Comparison of ENCODE assay signal across 12 mouse cellular contexts in the genomic region with DNA sequence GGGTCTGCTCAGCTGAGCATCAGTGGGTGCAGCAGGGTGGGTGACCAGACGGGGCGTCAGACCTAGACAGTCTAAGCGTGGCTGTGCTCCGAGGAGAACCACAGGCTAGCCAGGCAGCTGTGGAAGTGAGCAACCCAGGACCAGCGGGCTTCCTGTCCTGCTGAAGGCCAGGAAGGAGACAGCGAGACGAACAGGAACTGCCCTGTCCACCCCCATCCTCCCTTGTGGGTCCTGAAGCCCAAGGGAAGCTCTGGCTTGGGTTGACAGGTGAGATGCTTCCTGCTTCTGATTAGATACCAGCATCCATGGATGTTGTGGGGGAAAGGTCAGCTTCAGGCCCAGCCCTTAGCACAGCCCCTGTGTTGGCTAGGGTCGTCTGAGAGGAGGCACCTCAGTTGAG. TPM values are rescaled to one million over a fixed set of nuclear protein-coding genes. Genes with fewer than 3 reads are reported as not detected.
DNase-seq lines count a peak whose midpoint lies in the region; ATAC-seq lines count a peak whose summit lies in the region.
"Had no signal": no experiment of that assay in that cellular context is flagged by ENCODE, and none has a peak within 500 bp of the region (broad histone marks: within the 10 kb centered on the region; RNA-seq: fewer than 3 reads in every experiment).

No protein-coding gene starts in this region.

- H3K36me3 ChIP-seq in neural tube, embryonic 12.5 days = peaks cover 66% of the 10 kb centered on the region
- peaks cover 60% of the 10 kb centered on the region for H3K36me3 ChIP-seq in kidney, embryonic 15.5 days
- peaks cover 28% of the 10 kb centered on the region for H3K36me3 ChIP-seq in stomach, embryonic 15.5 days

- no peak overlapping the region for H3K4me2 ChIP-seq in neural tube, embryonic 12.5 days (replicated peaks)
- no peak overlapping the region for H3K4me2 ChIP-seq in kidney, embryonic 15.5 days
- no peak overlapping the region for H3K4me2 ChIP-seq in stomach, embryonic 15.5 days

- H3K9ac ChIP-seq in neural tube, embryonic 12.5 days = peak overlapping the region; percentile 38
- no peak overlapping the region for H3K9ac ChIP-seq in kidney, embryonic 15.5 days
- H3K9ac ChIP-seq in stomach, embryonic 15.5 days = no peak overlapping the region

- no peak overlapping the region for H3K4me3 ChIP-seq in neural tube, embryonic 12.5 days
- H3K4me3 ChIP-seq in kidney, embryonic 15.5 days (replicated peaks) = no peak overlapping the region
- no peak overlapping the region for H3K4me3 ChIP-seq in stomach, embryonic 15.5 days (replicated peaks)

- DNase-seq in heart, adult 11 months = peak; percentile 93
- no peak for DNase-seq in heart, postnatal 36 days
- DNase-seq in neural tube, embryonic 10.5 days (ENCODE audit: extremely low spot score, low spot score) = no peak
- no peak for DNase-seq in gastrocnemius, adult 8-10 months (ENCODE audit: low spot score in 2 of 2)
- no peak for DNase-seq in left cerebral cortex, postnatal 25 days (ENCODE audit: low spot score in 2 of 2)
- DNase-seq: adrenal gland, postnatal 10 days; gastrocnemius, postnatal 36 days; left cerebral cortex, postnatal 4 days had no signal

- WGBS in neural tube, embryonic 12.5 days = 84% methylated on average over 8 of the region's 8 CpGs
- 72% methylated on average over 8 of the region's 8 CpGs for WGBS in kidney, embryonic 15.5 days
- 75% methylated on average over 8 of the region's 8 CpGs for WGBS in stomach, embryonic 15.5 days

- intact Hi-C loops in heart, postnatal 36 days (cut with DNase I) = loop anchor here (1.0 kb wide), 1 partner anchor 22 kb away; no protein-coding TSS in a partner anchor
- intact Hi-C loops in left cerebral cortex, postnatal 25 days (cut with DNase I) = loop anchor here (2.0 kb wide), 1 partner anchor 17 kb away; no protein-coding TSS in a partner anchor

- H3K9me3 ChIP-seq in neural tube, embryonic 12.5 days = no peaks in the 10 kb centered on the region
- H3K9me3 ChIP-seq in kidney, embryonic 15.5 days (replicated peaks) = no peaks in the 10 kb centered on the region
- H3K9me3 ChIP-seq in stomach, embryonic 15.5 days = no peaks in the 10 kb centered on the region

- no peaks in the 10 kb centered on the region for H3K27me3 ChIP-seq in neural tube, embryonic 12.5 days (replicated peaks)
- no peaks in the 10 kb centered on the region for H3K27me3 ChIP-seq in kidney, embryonic 15.5 days
- H3K27me3 ChIP-seq in stomach, embryonic 15.5 days (replicated peaks) = no peaks in the 10 kb centered on the region

- no peak for ATAC-seq in neural tube, embryonic 12.5 days (ENCODE audit: low FRiP score, low read depth)
- ATAC-seq in kidney, embryonic 15.5 days (replicated peaks; ENCODE audit: low FRiP score) = no peak
- ATAC-seq in stomach, embryonic 15.5 days (ENCODE audit: insufficient read depth, low FRiP score, low read depth) = no peak
- ATAC-seq: CD4-positive, CD25-positive, alpha-beta regulatory T cell, adult 4 months had no signal

- peaks cover 15% of the 10 kb centered on the region for H3K4me1 ChIP-seq in neural tube, embryonic 12.5 days
- H3K4me1 ChIP-seq in kidney, embryonic 15.5 days = peaks cover 35% of the 10 kb centered on the region
- H3K4me1 ChIP-seq in stomach, embryonic 15.5 days = 0 out of 2 replicates have a peak, but pooled peaks cover 8% of the 10 kb centered on the region

- 0 out of 2 replicates have a peak overlapping the region, but pooled peaks have one; percentile 12 for H3K27ac ChIP-seq in neural tube, embryonic 12.5 days
- H3K27ac ChIP-seq in kidney, embryonic 15.5 days = peak overlapping the region; percentile 86
- H3K27ac ChIP-seq in stomach, embryonic 15.5 days = peak overlapping the region; percentile 51; the same call in 1 of the 2 replicates

RNA-seq across cellular contexts. Expression of a gene that starts 13.3 kb away (rescaled TPM):
- 1 to 10 TPM; 5.3 to 6.5 TPM for total RNA-seq in heart, postnatal 36 days (2021)
- 20.7 and 27.6 TPM in 2 replicates for polyA plus RNA-seq in neural tube, embryonic 12.5 days (2016; fragmentation: Nextera tagmentation; extraction: Ambion mirVana)
- 16.7 and 17.8 TPM in 2 replicates for polyA plus RNA-seq in kidney, embryonic 15.5 days (2015; fragmentation: Nextera tagmentation; extraction: Ambion mirVana)
- 12.3 and 12.6 TPM in 2 replicates for polyA plus RNA-seq in stomach, embryonic 15.5 days (2015; fragmentation: Nextera tagmentation; extraction: Ambion mirVana)
- total RNA-seq in gastrocnemius, adult 8-10 months (2022) = 1 to 10 TPM; 4.4 to 6.8 (median 5.3) TPM
- total RNA-seq in left cerebral cortex, postnatal 25 days (2021) = 10 to 100 TPM; 32.5 to 33.7 TPM

RNA-seq across cellular contexts. Expression of a gene that starts 24.6 kb away (rescaled TPM):
- 100 to 1,000 TPM; 707 to 812 TPM for total RNA-seq in heart, postnatal 36 days (2021)
- 13,231 and 15,185 TPM in 2 replicates for polyA plus RNA-seq in neural tube, embryonic 12.5 days (2016; fragmentation: Nextera tagmentation; extraction: Ambion mirVana)
- polyA plus RNA-seq in kidney, embryonic 15.5 days (2015; fragmentation: Nextera tagmentation; extraction: Ambion mirVana) = 14,718 and 15,443 TPM in 2 replicates
- polyA plus RNA-seq in stomach, embryonic 15.5 days (2015; fragmentation: Nextera tagmentation; extraction: Ambion mirVana) = 14,327 and 14,357 TPM in 2 replicates
- 100 to 1,000 TPM; 301 to 406 (median 351) TPM for total RNA-seq in gastrocnemius, adult 8-10 months (2022)
- 1,000 to 10,000 TPM; 2,451 to 2,479 TPM for total RNA-seq in left cerebral cortex, postnatal 25 days (2021)

Comparison
In these comparisons a context has a peak if more than half of its experiments do, and no peak if none do; other contexts are left out.
1. H3K27ac ChIP-seq: peak in every context shown above with its lines; median percentile 86 in kidney, embryonic 15.5 days; 51 in stomach, embryonic 15.5 days; 12 in neural tube, embryonic 12.5 days.
2. RNA of a gene that starts 13.3 kb away (total RNA-seq): 32.5 to 33.7 TPM in left cerebral cortex, postnatal 25 days; 5.3 to 6.5 TPM in heart, postnatal 36 days and 4.4 to 6.8 TPM in gastrocnemius, adult 8-10 months; every median in the first group is over 4 times any median in the second.